Mouse (Mus musculus) CH12.LX (cell line): ENCODE measurements at regions not wholly inside any gene's neighbourhood (a gene's known extent, or its start where the extent isn't known, plus 50 kb on each side); places are given as distances from the start of the nearest gene placed in this dataset.

Experiments used
- DNase-seq: peaks from one replicate; pipeline ENCODE4 v3.0.0-alpha.2; 2013; ENCODE audit errors: extremely low read depth
- H3K27ac ChIP-seq: 2 replicates; pipeline ENCODE4 v1.5.1; 2012; ENCODE audit warnings: low read depth, mild to moderate bottlenecking, control low read depth, moderate library complexity; ENCODE audit not compliant: insufficient read depth
- H3K27me3 ChIP-seq: replicated peaks from 2 replicates; pipeline ENCODE3; 2012; ENCODE audit warnings: inconsistent platforms
- H3K36me3 ChIP-seq, 2 experiments: replicated peaks in 1 of 2; 2 replicates each; pipeline versions ENCODE3 to v1.6.1; 2012; ENCODE audit warnings: inconsistent platforms in 1 of 2, low read length in 1 of 2, mild to moderate bottlenecking in 1 of 2, mixed read lengths in 1 of 2, moderate library complexity in 1 of 2; ENCODE audit not compliant: control insufficient read depth in 1 of 2, insufficient read depth in 1 of 2
- H3K4me1 ChIP-seq, 2 experiments: 2 replicates each; pipeline ENCODE4 v1.6.1; 2012; ENCODE audit warnings: inconsistent platforms in 1 of 2, moderate library complexity in 1 of 2; ENCODE audit not compliant: insufficient read depth in 2 of 2, control insufficient read depth in 1 of 2
- H3K4me2 ChIP-seq: 2 replicates; pipeline ENCODE4 v1.6.1; 2012; ENCODE audit warnings: low read depth, mild to moderate bottlenecking, control low read depth; ENCODE audit not compliant: poor library complexity, insufficient read depth, severe bottlenecking
- H3K4me3 ChIP-seq, 3 experiments: fragments of 150-350 bp in 1 of 3; sonication (generic) in 1 of 3; replicated peaks in 1 of 3; 2 replicates each; pipeline versions ENCODE3 to v1.5.1; 2011 to 2012; ENCODE audit warnings: low read depth in 2 of 3, low read length in 2 of 3, mild to moderate bottlenecking in 2 of 3, moderate library complexity in 2 of 3, control low read depth in 1 of 3, improper control_type of control experiment in 1 of 3, inconsistent platforms in 1 of 3, mixed read lengths in 1 of 3; ENCODE audit not compliant: poor library complexity in 1 of 3
- H3K79me2 ChIP-seq: replicated peaks from 2 replicates; pipeline ENCODE4 v1.6.1; 2012; ENCODE audit warnings: mild to moderate bottlenecking, moderate library complexity; ENCODE audit not compliant: control insufficient read depth, poor library complexity, insufficient read depth, severe bottlenecking; ENCODE audit errors: extremely low read depth
- H3K9ac ChIP-seq: 2 replicates; pipeline ENCODE4 v1.6.1; 2012; ENCODE audit warnings: low read depth, mild to moderate bottlenecking, control low read depth, moderate library complexity; ENCODE audit not compliant: insufficient read depth
- H3K9me3 ChIP-seq: replicated peaks from 2 replicates; pipeline ENCODE3; 2012; ENCODE audit warnings: low read length, inconsistent platforms, mixed read lengths
- ELF1 ChIP-seq: IDR thresholded peaks from 2 replicates; pipeline ENCODE4 v1.6.1; 2014; ENCODE audit warnings: low read depth, mild to moderate bottlenecking, inconsistent platforms, low read length, improper control_type of control experiment
- EP300 ChIP-seq: IDR thresholded peaks from 2 replicates; pipeline ENCODE4 v1.6.1; 2011; ENCODE audit warnings: low read length, improper control_type of control experiment
- JUND ChIP-seq: conservative IDR thresholded peaks from 2 replicates; pipeline ENCODE4 v1.6.1; 2011; ENCODE audit warnings: low read depth, low read length, improper control_type of control experiment
- NELFE ChIP-seq: IDR thresholded peaks from 2 replicates; pipeline ENCODE4 v1.6.1; 2011; ENCODE audit warnings: low read depth, low read length, improper control_type of control experiment
- NRF1 ChIP-seq: IDR thresholded peaks from 2 replicates; pipeline ENCODE4 v1.6.1; 2014; ENCODE audit warnings: low read depth, mild to moderate bottlenecking, inconsistent platforms, low read length, improper control_type of control experiment, moderate library complexity
- POLR2AphosphoS2 ChIP-seq: IDR thresholded peaks from 2 replicates; pipeline ENCODE4 v1.6.1; 2011; ENCODE audit warnings: low read depth, low read length, improper control_type of control experiment
- TBP ChIP-seq: conservative IDR thresholded peaks from 2 replicates; pipeline ENCODE4 v1.6.1; 2011; ENCODE audit warnings: low read depth, low read length, improper control_type of control experiment
- USF1 ChIP-seq: IDR thresholded peaks from 2 replicates; pipeline ENCODE4 v1.6.1; 2014; ENCODE audit warnings: low read depth, mild to moderate bottlenecking, inconsistent platforms, low read length, improper control_type of control experiment
- USF2 ChIP-seq: conservative IDR thresholded peaks from 2 replicates; pipeline ENCODE4 v1.6.1; 2011; ENCODE audit warnings: low read depth, low read length, improper control_type of control experiment
- ZMIZ1 ChIP-seq: IDR thresholded peaks from 2 replicates; pipeline ENCODE4 v1.6.1; 2012; ENCODE audit warnings: low read depth, mild to moderate bottlenecking, inconsistent platforms, low read length, improper control_type of control experiment
- ZNF384 ChIP-seq: IDR thresholded peaks from 2 replicates; pipeline ENCODE4 v1.6.1; 2012; ENCODE audit warnings: low read depth, low read length, improper control_type of control experiment, inconsistent platforms
- dilution Hi-C: fragments of 300-500 bp; cut with MboI; formaldehyde crosslinking; loops from 2 replicates; pipeline ENCODE4 v1.14.3; 2020; ENCODE audit warnings: low sequenced_read_pairs; ENCODE audit not compliant: extremely low pct_unique_long_range_greater_than_20kb, extremely low pct_ligation_motif_present
- in situ Hi-C: fragments of 300-500 bp; cut with MboI; formaldehyde crosslinking; loops from 3 replicates; pipeline ENCODE4 v1.14.3; 2019; ENCODE audit warnings: low sequenced_read_pairs, low pct_ligation_motif_present, low pct_unique_long_range_greater_than_20kb, mixed read lengths

GRCm38 (mm10) chr7:138647636-138648035 lies 198.2 kb upstream of the Ppp2r2d start:
- Histone ChIP-seq H3K36me3 (no peaks in the 10 kb centered on the region), H3K9me3 (peaks cover 10% of the 10 kb centered on the region), H3K4me3 (no peak overlapping the region), H3K4me2 (no peak overlapping the region), H3K27me3 (peaks cover 88% of the 10 kb centered on the region), H3K79me2 (no peaks in the 10 kb centered on the region), H3K9ac (no peak overlapping the region), H3K27ac (no peak overlapping the region), H3K4me1 (no peaks in the 10 kb centered on the region)
- no peak for DNase-seq
- in situ Hi-C loops (no loop called here), dilution Hi-C loops (no loop called here)
- no peak for TF ChIP-seq USF1
- no peak for TF ChIP-seq ELF1
- no peak for TF ChIP-seq EP300
- TF ChIP-seq ZNF384 = no peak

- no peaks in the 10 kb centered on the region for H3K9me3 ChIP-seq
- H3K27ac ChIP-seq = no peak overlapping the region
- H3K4me1 ChIP-seq = no peaks in the 10 kb centered on the region
- in situ Hi-C loops (no loop called here), dilution Hi-C loops (no loop called here)
- peaks cover 68% of the 10 kb centered on the region for H3K27me3 ChIP-seq
- no peaks in the 10 kb centered on the region for H3K36me3 ChIP-seq
- no peak overlapping the region for H3K4me2 ChIP-seq
- H3K4me3 ChIP-seq = no peak overlapping the region
- TF ChIP-seq ZNF384 = no peak
- TF ChIP-seq ZMIZ1 = no peak
- H3K79me2 ChIP-seq = no peaks in the 10 kb centered on the region
- no peak overlapping the region for H3K9ac ChIP-seq
- no peak for DNase-seq
Measured at GRCm38 (mm10) chr7:138640492-138641165, 205.2 kb upstream of the Ppp2r2d start.

GRCm38 (mm10) chr7:138639541-138639940 lies 206.3 kb upstream of the Ppp2r2d start:
- Histone ChIP-seq H3K4me3 (no peak overlapping the region), H3K79me2 (no peaks in the 10 kb centered on the region), H3K9ac (no peak overlapping the region), H3K27ac (no peak overlapping the region), H3K27me3 (peaks cover 68% of the 10 kb centered on the region), H3K4me2 (no peak overlapping the region), H3K4me1 (no peaks in the 10 kb centered on the region), H3K9me3 (no peaks in the 10 kb centered on the region), H3K36me3 (no peaks in the 10 kb centered on the region)
- in situ Hi-C loops (no loop called here), dilution Hi-C loops (no loop called here)
- no peak for TF ChIP-seq ZNF384
- no peak for TF ChIP-seq JUND
- TF ChIP-seq ELF1 = no peak
- no peak for TF ChIP-seq NRF1
- no peak for TF ChIP-seq USF2
- no peak for TF ChIP-seq NELFE
- no peak for TF ChIP-seq TBP
- TF ChIP-seq POLR2AphosphoS2 = no peak
- no peak for DNase-seq
